Mouse (Mus musculus) liver, adult 2 months (tissue): ENCODE measurements at regions not wholly inside any gene's neighbourhood (a gene's known extent, or its start where the extent isn't known, plus 50 kb on each side); places are given as distances from the start of the nearest gene placed in this dataset.

ENCODE experiments used
- DNase-seq: peaks from one replicate; pipeline ENCODE4 v3.0.0-alpha.2; 2011; ENCODE audit warnings: low read depth, low spot score; ENCODE audit errors: extremely low read depth
- H3K27ac ChIP-seq: fragments of 200-500 bp; replicated peaks from 2 replicates; pipeline ENCODE4 v1.5.1; 2012; ENCODE audit warnings: low read depth, mild to moderate bottlenecking, control low read depth, inconsistent platforms, low read length; ENCODE audit not compliant: insufficient read depth
- H3K27me3 ChIP-seq: fragments of 200-500 bp; 2 replicates; pipeline ENCODE4 v1.6.1; 2012; ENCODE audit warnings: mild to moderate bottlenecking, moderate library complexity, low read length, inconsistent platforms; ENCODE audit not compliant: control insufficient read depth, insufficient read depth
- H3K36me3 ChIP-seq: fragments of 200-500 bp; 2 replicates; pipeline ENCODE4 v1.6.1; 2012; ENCODE audit warnings: low read length, inconsistent platforms; ENCODE audit not compliant: control insufficient read depth, insufficient read depth
- H3K4me1 ChIP-seq: fragments of 200-500 bp; 2 replicates; pipeline ENCODE4 v1.6.1; 2011; ENCODE audit warnings: low read length; ENCODE audit not compliant: control insufficient read depth, insufficient read depth
- H3K4me3 ChIP-seq: fragments of 200-500 bp; 2 replicates; pipeline ENCODE4 v1.5.1; 2011; ENCODE audit warnings: low read depth, mild to moderate bottlenecking, control low read depth, low read length, moderate library complexity; ENCODE audit not compliant: insufficient read depth
- H3K79me2 ChIP-seq: fragments of 200-500 bp; 2 replicates; pipeline ENCODE4 v1.6.1; 2012; ENCODE audit warnings: inconsistent platforms, mild to moderate bottlenecking, low read length, moderate library complexity; ENCODE audit not compliant: control insufficient read depth, insufficient read depth
- H3K9ac ChIP-seq: fragments of 200-500 bp; 2 replicates; pipeline ENCODE4 v1.6.1; 2012; ENCODE audit warnings: low read depth, mild to moderate bottlenecking, control low read depth, inconsistent platforms, low read length
- CTCF ChIP-seq: fragments of 200-500 bp; IDR thresholded peaks from 2 replicates; pipeline ENCODE4 v1.5.1; 2011; ENCODE audit warnings: low read depth, low read length, control low read depth
- POLR2A ChIP-seq: fragments of 200-500 bp; IDR thresholded peaks from 2 replicates; pipeline ENCODE4 v1.6.1; 2011; ENCODE audit warnings: low read length, control low read depth; ENCODE audit not compliant: insufficient read depth; ENCODE audit errors: extremely low read depth
- WGBS: fragments of 180-500 bp; shearing (Covaris S2); methylation state at CpG from one replicate; pipeline ENCODE4 v1.1.7; 2018; 5-methylcytosine and 5-hydroxymethylcytosine counted together

DNA sequence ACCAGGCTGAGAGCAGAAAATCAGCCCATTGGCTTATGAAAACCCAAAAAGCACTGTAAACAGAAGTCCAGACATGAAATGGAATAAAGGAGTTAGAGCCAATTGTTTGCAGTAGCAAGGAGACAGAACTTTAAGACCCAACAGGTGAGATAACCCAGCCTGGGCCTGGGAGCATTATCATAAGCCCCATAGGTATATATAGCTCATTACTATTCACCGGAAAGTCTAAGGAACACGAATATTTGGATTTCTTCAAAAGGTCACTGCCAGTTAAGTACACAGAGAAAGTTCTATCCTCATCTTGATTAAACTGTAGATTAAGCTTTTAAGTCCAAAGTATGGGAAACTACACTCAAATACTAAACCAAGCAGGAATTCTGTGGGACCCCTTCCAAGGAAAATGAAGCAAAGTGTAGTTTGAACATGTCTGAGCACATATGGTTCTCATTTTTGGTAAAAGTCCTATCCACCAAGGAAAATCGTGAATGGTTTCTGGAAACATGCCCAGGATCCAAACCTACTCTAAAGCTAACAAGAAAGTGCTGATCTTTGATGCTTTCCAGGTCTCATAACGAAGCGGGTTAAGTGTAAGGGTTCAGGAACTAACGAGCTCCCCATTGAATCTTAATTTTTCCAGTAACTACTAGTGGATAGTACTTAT, 51.5 kb upstream of the Dmac1 start:
- WGBS, result 73% methylated on average over 6 of the region's 6 CpGs
- Histone ChIP-seq H3K4me1 (no peaks in the 10 kb centered on the region), H3K27ac (no peak overlapping the region), H3K79me2 (no peaks in the 10 kb centered on the region), H3K36me3 (no peaks in the 10 kb centered on the region), H3K9ac (no peak overlapping the region), H3K27me3 (no peaks in the 10 kb centered on the region), H3K4me3 (no peak overlapping the region)
- TF ChIP-seq POLR2A (no peak), CTCF (no peak)
- no peak for DNase-seq
